Mouse (Mus musculus): ENCODE results near the gene Nckap5l.
A peak's percentile ranks its signal among the peaks of the same experiment; 100 is the strongest.

The Nckap5l gene

GRCm38 (mm10) chr15:99457606-99458401 lies at the start of gene Nckap5l:
TSS of gene Nckap5l (minus strand) at chr15:99457748.
- peak; percentile 69 for DNase-seq (ENCODE audit: extremely low spot score, low read depth, low spot score)

DNA sequence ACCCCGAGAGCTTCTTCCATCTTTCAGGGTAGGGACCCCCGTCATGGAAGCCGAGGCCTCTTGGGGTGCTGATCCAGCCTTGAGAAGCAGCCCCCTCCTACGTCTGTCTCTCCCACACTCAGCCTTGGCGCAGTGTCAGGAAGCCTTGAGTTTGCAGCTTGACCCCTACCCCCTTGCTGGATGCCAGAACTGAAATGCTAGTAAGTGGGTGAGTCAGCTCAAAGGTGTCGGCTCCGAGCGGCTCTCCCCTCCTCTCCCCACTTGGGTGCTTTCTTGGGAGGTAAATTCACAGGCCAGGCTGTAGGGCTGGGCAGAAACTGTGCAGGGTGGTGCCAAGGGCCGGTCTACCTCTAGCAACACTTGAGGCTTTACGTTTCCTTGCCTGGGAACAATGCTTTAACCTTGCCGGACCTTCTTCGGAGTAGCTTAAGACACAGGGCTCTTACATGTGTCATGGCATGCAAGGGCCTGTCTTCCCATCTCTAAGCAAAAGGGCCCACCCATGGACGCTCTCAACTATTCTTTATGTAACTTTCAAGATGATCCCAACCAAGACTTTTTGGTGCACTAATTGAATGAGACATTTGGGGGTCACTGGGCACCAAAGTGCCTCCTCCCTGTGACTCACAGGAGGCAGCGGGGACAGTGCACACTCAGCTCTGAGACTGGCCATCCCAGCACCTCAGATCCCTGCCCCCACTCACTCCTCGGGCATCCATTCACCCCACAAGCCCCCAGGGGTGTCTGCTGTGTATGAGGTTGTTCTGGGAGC lies 48.0 kb upstream of the Nckap5l start:
- DNase-seq (ENCODE audit: extremely low spot score, low read depth, low spot score) = no peak

- DNase-seq (ENCODE audit: extremely low spot score, low read depth, low spot score) = no peak
These were observed 45.7 kb upstream of the Nckap5l start for GRCm38 (mm10) chr15:99503256-99503655.

DNA sequence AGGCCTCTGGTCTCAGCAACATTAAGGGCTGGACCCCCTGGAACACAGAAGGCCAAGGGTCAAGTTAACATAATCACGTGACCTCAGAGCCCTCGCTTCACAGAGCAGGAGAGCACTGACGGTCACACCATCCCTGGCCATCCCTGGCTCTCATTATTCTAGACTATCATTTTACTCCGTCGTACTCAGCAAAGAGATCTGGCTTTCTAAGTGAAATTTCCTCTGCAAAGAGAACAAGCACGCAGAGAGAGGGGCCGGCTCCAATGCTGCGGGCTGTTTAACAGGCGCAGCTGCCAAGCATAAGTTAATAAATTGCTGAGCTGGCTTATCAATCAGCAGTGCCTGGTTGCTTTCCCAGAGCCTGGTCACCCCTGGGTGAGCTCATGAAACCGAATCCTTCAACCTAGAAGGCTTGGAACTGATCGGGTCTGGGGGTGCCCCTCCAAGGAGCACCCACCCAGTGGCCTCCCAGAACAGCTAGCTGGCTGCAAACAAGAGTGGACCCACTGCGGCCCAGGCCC lies 44.8 kb upstream of the Nckap5l start:
- DNase-seq (ENCODE audit: extremely low spot score, low read depth, low spot score) = no peak

DNA sequence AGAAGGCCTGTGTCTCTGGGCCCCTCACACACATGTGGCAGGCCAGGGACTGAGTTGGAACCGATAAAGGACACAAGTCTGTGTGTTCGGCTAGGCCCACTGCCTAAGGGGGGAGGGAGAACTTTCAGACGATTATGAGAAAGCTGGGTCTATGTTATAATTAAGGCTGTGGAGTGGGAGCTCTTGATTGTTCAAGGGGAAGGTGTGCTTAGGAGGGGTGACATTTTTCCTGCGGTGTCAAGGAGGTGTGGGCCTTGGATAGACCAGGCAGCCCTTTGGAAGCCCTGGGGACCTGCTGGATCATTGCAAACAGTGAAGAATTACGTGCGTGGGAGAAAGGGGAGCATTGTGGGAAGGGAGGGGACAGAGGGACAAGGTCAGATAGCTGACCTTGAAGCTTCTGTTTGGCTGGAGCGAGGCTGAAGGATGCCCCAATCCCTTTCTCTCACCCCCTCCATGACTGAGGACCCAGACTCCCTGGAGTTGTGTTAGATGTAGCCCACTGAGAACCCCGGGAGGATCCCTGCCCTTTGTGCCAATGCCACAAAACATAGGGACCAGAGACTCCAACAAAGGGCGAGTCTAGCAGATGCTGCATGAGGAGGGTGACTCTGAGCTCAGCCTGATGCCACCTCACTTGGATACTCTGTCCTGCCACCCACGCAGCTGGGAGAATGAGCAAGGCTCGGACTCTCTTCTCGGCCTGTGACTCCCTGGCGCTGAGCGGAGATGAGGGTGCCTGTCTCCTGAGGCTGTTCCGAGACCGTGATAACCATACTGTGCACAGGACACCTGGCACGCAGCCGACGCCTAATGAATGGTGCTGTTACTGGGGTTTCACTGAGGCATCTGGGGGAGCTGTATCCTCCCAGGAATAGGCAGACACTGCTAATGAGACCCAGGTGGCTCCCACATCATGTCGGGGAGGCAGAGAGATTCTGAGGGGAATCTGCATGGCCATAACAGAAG lies 44.0 kb upstream of the Nckap5l start:
- DNase-seq (ENCODE audit: extremely low spot score, low read depth, low spot score) = no peak

DNA sequence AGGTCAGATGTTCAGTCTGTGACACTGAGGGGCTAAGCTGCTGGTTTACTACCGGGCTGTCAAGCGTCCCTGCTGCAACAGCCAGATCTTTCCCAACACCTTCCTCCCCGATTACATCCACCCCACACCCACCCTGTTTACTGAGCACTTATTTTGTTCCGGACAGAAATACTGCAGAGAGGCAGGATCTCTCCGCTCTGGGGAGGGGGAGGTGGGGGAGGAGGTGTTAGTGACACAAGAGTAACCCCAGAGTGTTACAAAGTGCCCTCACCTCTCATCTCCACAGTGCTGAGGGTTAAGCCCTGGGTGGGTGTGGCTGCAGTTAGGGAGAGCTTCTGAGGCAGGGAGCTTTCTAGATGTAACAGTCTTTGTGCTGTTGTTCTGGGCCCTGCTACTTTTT lies 42.8 kb upstream of the Nckap5l start:
- no peak for DNase-seq (ENCODE audit: extremely low spot score, low read depth, low spot score)

DNA sequence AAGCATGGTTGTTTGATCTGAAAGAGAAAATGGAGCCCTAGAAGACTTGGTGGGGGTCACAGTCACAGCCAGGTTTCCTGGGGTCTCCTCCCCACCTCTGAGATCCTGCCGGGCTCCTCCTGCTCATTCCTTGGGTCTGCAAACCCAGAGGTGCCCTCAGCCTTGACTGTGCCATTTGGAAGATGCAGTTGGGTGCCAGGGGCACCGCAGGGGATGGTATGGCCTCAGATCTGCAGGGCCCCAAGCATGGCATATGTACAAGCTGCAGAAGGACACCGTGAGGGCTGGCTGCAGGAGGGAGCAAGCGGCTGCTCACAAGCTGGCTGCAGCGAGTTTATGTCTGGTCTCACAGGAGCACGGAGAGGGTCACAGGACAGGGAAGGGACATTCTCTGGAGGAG lies 42.2 kb upstream of the Nckap5l start:
- DNase-seq (ENCODE audit: extremely low spot score, low read depth, low spot score) = no peak

DNA sequence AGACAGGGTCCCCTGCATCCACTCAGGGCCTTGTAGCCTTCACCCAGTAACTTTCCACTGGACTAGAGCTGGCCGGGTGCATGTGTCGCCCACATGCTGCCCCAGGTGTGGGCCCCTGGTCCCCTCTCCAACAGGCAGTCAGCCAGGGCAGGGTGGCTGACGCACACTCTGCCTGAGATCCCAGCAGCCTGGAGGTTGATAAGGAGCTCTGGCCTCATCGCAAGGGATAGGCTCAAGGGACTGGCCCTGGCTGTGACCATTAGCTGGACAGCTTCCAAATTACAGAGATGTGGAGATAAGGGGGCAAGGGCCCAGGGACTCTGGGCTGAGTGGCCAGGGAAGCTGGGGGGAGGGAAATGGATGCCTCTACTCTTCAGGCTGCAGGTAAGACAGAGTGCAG lies 41.2 kb upstream of the Nckap5l start:
- no peak for DNase-seq (ENCODE audit: extremely low spot score, low read depth, low spot score)

- no peak for DNase-seq (ENCODE audit: extremely low spot score, low read depth, low spot score)
These were observed 40.8 kb upstream of the Nckap5l start for GRCm38 (mm10) chr15:99498356-99498755.

- no peak for DNase-seq (ENCODE audit: extremely low spot score, low read depth, low spot score)
These were observed 40.1 kb upstream of the Nckap5l start for GRCm38 (mm10) chr15:99497527-99498242.

GRCm38 (mm10) chr15:99497061-99497460 lies 39.5 kb upstream of the Nckap5l start:
- peak; percentile 56 for DNase-seq (ENCODE audit: extremely low spot score, low read depth, low spot score)

- DNase-seq (ENCODE audit: extremely low spot score, low read depth, low spot score) = no peak
These were observed 27.2 kb upstream of the Nckap5l start for GRCm38 (mm10) chr15:99484745-99485144.

DNA sequence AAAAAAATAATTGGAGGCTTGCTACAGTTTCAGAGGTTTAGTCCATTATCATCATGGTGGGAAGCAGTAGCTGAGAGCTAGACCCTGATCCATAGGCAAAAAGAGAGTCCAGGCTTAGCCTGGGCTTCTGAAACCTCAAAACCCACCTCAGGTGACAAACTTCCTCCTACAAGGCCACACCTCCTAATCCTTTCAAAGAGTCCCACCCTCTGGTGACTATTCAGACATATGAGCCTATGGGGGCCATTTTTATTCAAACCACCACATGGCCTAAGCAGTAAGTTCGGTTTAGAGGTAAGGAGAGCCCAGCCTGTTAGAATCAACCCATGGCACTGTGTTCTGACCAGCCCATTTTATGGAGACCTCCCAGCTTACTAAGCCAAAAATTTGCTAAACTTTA lies 18.3 kb upstream of the Nckap5l start:
- DNase-seq (ENCODE audit: extremely low spot score, low read depth, low spot score) = no peak

- peak; percentile 73 for DNase-seq (ENCODE audit: extremely low spot score, low read depth, low spot score)
These were observed 17.0 kb upstream of the Nckap5l start, which contains the start of gene Bcdin3d for GRCm38 (mm10) chr15:99474576-99474926. TSS of gene Bcdin3d (minus strand) at chr15:99474730.

GRCm38 (mm10) chr15:99473801-99474575 lies 16.4 kb upstream of the Nckap5l start:
- DNase-seq (ENCODE audit: extremely low spot score, low read depth, low spot score) = no peak

GRCm38 (mm10) chr15:99472972-99473371 lies 15.4 kb upstream of the Nckap5l start:
- no peak for DNase-seq (ENCODE audit: extremely low spot score, low read depth, low spot score)

DNA sequence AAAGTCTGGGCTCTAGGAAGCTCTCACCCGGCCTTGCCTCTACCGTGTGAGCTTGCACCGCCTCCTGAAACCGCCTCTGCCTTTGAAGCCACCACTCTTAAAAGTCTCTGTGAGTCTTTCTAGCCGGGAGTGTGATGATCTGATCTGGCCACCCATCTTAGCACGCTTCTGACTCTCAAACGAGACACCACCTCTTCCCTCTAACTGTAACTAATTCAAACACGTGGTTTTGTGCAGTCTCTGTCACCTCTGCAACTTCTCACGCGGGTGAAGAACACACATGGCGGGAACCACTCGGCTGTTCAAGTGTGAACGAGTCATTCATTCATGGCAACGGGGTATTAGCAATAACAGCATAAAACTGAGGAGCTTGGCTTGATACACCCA lies 14.1 kb upstream of the Nckap5l start:
- DNase-seq (ENCODE audit: extremely low spot score, low read depth, low spot score) = no peak

GRCm38 (mm10) chr15:99470971-99471676 lies 13.6 kb upstream of the Nckap5l start:
- DNase-seq (ENCODE audit: extremely low spot score, low read depth, low spot score) = no peak

DNA sequence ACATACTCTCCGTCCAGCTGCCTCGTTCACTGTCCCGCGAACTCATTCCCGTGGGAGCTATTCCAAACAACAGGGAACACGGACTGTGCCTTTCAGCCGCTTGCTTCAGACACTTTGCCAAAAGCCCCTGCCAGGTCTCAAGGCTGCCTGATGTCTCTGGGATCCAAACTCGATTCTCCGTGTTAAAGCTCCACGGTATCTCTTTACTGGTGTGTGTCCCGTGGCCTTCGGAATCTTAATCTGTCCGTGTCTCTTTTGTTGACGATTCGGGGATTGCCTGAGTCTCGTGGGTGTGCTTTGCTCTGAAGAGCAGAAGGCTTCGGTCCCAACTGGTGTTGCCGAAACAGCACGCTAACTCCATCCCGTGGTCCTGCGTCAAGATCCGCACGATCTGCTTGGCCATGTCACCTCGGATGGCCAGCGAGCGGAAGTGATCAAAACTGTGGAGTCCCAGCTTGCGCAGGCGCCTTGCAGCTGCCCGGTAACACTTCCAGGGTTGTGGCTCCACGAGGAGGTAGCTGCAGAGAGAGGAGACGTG lies 12.7 kb upstream of the Nckap5l start:
- no peak for DNase-seq (ENCODE audit: extremely low spot score, low read depth, low spot score)

All from hindlimb bud, embryonic 11.5 days (tissue).